Mouse (Mus musculus): Measurements from ENCODE around the gene Nfic. TPM values are rescaled to one million over a fixed set of nuclear protein-coding genes. Genes with fewer than 3 reads are reported as not detected.

Nfic gene
- polyA plus RNA-seq, 1 experiment from 2014 or later = 31.5 TPM

DNA sequence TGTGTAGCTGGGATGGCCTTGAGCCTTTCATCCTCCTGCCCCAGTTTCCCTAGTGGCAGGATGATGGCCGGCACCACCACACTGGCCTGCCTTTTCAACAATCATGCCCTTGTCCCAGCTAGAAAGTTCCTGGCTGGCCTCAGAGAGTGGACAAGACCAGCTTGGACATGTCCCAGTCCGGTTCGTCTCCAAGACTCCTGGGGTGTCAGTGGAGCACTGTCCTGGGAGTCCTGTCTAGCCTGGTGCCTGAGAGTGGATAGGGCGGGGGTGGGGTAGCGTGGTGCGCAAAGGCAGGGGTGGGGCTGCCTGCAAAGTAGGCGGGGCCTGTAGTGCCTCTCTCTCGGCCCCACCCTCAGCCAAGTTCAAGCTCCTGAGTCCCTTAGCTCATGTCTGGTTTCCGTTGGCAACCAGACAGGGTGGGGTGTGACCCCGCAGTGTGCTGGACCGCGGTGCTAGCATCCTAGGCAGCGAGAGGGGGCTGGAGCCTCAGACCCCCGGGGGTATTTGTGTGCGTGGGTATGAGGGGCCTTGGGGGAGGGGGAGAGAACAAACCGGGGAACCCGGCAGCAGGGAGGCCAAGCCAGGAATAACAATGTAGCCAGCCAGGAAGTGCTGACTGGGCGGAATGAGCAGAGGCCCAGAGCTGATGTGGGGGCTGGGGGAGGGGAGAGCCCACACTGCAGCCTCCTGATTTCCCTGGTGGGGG, 53.8 kb downstream of the Nfic start:
- H3K4me1 ChIP-seq = peaks cover 69% of the 10 kb centered on the region
- H3K36me3 ChIP-seq = peaks cover 35% of the 10 kb centered on the region
- peak overlapping the region; percentile 39 for H3K9ac ChIP-seq
- 0 out of 2 replicates have a peak overlapping the region, but pooled peaks have one; percentile 5 for H3K4me3 ChIP-seq
- 3% methylated on average over 18 of the region's 18 CpGs for WGBS
- peak overlapping the region; percentile 26 for H3K4me2 ChIP-seq (replicated peaks)
- no peaks in the 10 kb centered on the region for H3K9me3 ChIP-seq (replicated peaks)
- ATAC-seq (ENCODE audit: low FRiP score) = peak; percentile 76
- peak overlapping the region; percentile 94 for H3K27ac ChIP-seq
- H3K27me3 ChIP-seq = peaks cover 25% of the 10 kb centered on the region

- no peak overlapping the region for H3K9ac ChIP-seq
- 27% methylated on average over 10 of the region's 10 CpGs for WGBS
- H3K27me3 ChIP-seq = peaks cover 19% of the 10 kb centered on the region
- H3K27ac ChIP-seq = peak overlapping the region; percentile 94
- peaks cover 69% of the 10 kb centered on the region for H3K4me1 ChIP-seq
- no peaks in the 10 kb centered on the region for H3K9me3 ChIP-seq (replicated peaks)
- H3K4me3 ChIP-seq = no peak overlapping the region
- ATAC-seq (ENCODE audit: low FRiP score) = no peak
- peak overlapping the region; percentile 26; the same call in 1 of the 2 replicates for H3K4me2 ChIP-seq (replicated peaks)
- peaks cover 35% of the 10 kb centered on the region for H3K36me3 ChIP-seq
Observed at GRCm38 (mm10) chr10:81401205-81401520, 54.3 kb downstream of the Nfic start.

DNA sequence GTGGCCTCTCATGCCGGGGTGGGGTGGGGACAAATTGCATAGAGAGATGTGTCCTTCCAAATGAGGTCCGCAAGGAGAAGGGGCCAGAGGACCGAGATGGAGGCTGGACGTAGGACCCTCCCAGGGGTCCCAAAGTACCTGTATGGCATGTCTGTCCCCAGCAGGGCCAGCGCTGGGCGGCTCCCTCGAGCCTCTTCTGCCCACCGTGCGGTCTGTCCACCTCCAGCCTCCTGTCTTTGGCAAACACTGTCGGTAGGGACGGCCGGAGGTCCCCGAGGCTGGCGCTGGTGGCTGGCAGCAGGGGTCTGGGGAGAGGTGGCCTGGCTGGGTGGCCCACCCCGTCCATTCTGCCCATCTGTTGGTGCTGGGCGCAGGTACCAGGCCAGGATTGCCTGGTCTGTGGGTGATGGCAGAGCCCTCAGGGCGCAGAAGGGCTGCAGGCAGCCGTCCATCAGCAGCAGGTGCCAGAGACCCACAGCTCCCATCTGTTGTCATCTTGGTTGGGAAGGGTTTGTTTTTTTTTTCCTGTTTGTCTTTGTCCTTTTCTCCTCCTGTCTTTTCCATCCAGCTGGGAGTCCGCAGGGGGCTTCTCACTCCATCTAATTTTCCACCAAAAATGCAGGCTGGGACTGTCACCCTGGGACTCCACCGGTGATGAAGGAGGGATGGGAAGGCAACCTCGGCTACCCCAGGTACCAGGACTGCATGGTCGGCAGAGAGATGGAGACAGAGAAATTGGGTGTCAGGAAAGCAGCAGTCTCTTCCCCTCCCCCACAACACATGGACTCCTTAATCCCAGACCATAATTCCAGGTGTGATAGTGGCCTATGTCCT, 54.8 kb downstream of the Nfic start:
- peak overlapping the region; percentile 26 for H3K4me2 ChIP-seq (replicated peaks)
- peak overlapping the region; percentile 38 for H3K9ac ChIP-seq
- H3K9me3 ChIP-seq (replicated peaks) = no peaks in the 10 kb centered on the region
- peak overlapping the region; percentile 94 for H3K27ac ChIP-seq
- no peak for ATAC-seq (ENCODE audit: low FRiP score)
- WGBS = 44% methylated on average over 22 of the region's 22 CpGs
- H3K36me3 ChIP-seq = peaks cover 30% of the 10 kb centered on the region
- peaks cover 15% of the 10 kb centered on the region for H3K27me3 ChIP-seq
- H3K4me3 ChIP-seq = no peak overlapping the region
- H3K4me1 ChIP-seq = peaks cover 69% of the 10 kb centered on the region

DNA sequence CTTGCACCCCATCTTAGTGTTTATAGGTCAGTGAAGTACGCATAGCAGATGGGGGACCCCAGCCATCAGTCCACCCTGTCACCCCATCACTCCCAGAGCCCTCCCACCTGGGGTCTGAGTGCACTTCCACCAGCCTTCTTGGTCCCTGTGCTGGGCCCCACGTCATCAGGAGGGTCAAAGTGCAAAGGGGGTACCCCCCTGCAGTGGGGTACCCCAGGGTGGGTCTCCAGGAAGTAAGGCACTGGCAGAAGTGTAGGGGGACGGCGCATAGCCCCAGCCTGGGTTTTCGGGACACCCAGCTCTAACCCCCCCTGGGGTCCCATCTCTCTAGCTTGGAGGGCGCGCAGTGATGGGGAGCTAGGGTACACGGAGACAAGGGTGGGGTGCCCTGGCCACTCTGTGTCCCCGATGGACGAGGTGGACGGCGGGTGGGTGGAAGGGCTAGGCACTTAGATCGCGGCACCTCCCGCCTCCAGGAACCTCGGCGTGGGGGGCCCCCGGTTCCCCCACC, 55.6 kb downstream of the Nfic start:
- peaks cover 23% of the 10 kb centered on the region for H3K36me3 ChIP-seq
- peak overlapping the region; percentile 18; the same call in 1 of the 2 replicates for H3K9ac ChIP-seq
- ATAC-seq (ENCODE audit: low FRiP score) = no peak
- no peaks in the 10 kb centered on the region for H3K9me3 ChIP-seq (replicated peaks)
- H3K4me2 ChIP-seq (replicated peaks) = peak overlapping the region; percentile 26
- peaks cover 13% of the 10 kb centered on the region for H3K27me3 ChIP-seq
- WGBS = 69% methylated on average over 18 of the region's 18 CpGs
- no peak overlapping the region for H3K27ac ChIP-seq
- peaks cover 69% of the 10 kb centered on the region for H3K4me1 ChIP-seq
- H3K4me3 ChIP-seq = no peak overlapping the region

- H3K4me1 ChIP-seq = peaks cover 69% of the 10 kb centered on the region
- no peak overlapping the region for H3K9ac ChIP-seq
- no peak overlapping the region for H3K4me3 ChIP-seq
- H3K27ac ChIP-seq = no peak overlapping the region
- peaks cover 8% of the 10 kb centered on the region for H3K27me3 ChIP-seq
- ATAC-seq (ENCODE audit: low FRiP score) = no peak
- H3K36me3 ChIP-seq = peaks cover 18% of the 10 kb centered on the region
- H3K9me3 ChIP-seq (replicated peaks) = no peaks in the 10 kb centered on the region
- no peak overlapping the region for H3K4me2 ChIP-seq (replicated peaks)
- 68% methylated on average over 5 of the region's 5 CpGs for WGBS
Observed at GRCm38 (mm10) chr10:81399296-81399695, 56.1 kb downstream of the Nfic start.

DNA sequence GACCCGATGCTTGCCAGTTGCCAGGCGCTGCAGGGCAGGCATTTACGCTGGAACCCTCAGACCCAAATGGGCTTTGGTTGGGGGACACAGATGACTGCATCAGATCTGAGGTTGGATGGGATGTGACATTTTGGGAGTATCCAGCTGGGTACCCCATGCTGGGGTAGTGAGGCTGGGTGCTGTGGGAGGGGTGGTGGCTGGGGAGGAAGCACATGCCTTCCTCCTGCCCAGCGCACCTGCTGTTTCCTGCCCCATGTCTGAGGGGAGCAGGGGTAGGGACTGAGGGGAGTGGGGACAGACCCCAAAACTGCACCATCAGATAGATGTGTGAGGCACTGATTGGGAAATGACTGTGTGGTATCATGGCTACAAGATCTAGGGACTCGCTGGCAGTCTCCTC, 58.7 kb downstream of the Nfic start:
- 45% methylated on average over 5 of the region's 5 CpGs for WGBS
- Histone ChIP-seq H3K27me3 (peaks cover 8% of the 10 kb centered on the region; the same call in 1 of the 2 replicates), H3K27ac (peak overlapping the region; percentile 30; the same call in 1 of the 2 replicates), H3K4me3 (no peak overlapping the region), H3K4me1 (peaks cover 62% of the 10 kb centered on the region), H3K36me3 (peaks cover 16% of the 10 kb centered on the region; the same call in 1 of the 2 replicates), H3K9ac (peak overlapping the region; percentile 45; the same call in 1 of the 2 replicates), H3K4me2 (replicated peaks) (no peak overlapping the region), H3K9me3 (replicated peaks) (no peaks in the 10 kb centered on the region)
- no peak for ATAC-seq (ENCODE audit: low FRiP score)

DNA sequence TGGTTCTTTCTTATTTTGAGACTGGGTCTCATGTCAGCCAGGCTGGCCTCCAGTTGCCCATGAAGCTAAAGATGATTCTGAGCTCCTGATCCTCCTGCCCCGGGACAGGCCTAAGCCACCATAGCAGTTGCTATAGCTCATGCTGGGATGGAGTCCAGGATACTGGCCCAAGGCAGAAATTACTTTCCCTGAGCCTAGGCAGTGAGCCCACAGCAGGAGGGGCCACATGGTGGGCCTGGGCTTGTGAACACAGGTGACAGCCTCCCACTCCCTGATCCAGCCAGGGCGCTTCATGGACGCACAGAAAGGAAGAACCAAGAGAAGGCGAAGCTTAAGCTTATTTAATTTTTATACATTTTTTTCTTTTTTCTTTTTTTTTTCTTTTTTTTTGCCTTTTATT, 59.6 kb downstream of the Nfic start:
- no peak overlapping the region for H3K9ac ChIP-seq
- ATAC-seq (ENCODE audit: low FRiP score) = no peak
- H3K4me1 ChIP-seq = peaks cover 53% of the 10 kb centered on the region
- H3K9me3 ChIP-seq (replicated peaks) = no peaks in the 10 kb centered on the region
- no peak overlapping the region for H3K27ac ChIP-seq
- H3K4me2 ChIP-seq (replicated peaks) = no peak overlapping the region
- peaks cover 20% of the 10 kb centered on the region; the same call in 1 of the 2 replicates for H3K36me3 ChIP-seq
- 81% methylated on average over 4 of the region's 4 CpGs for WGBS
- peaks cover 8% of the 10 kb centered on the region; the same call in 1 of the 2 replicates for H3K27me3 ChIP-seq
- H3K4me3 ChIP-seq = no peak overlapping the region

- no peaks in the 10 kb centered on the region for H3K9me3 ChIP-seq (replicated peaks)
- H3K27ac ChIP-seq = no peak overlapping the region
- 15% methylated on average over 5 of the region's 5 CpGs for WGBS
- H3K27me3 ChIP-seq = peaks cover 8% of the 10 kb centered on the region; the same call in 1 of the 2 replicates
- H3K4me2 ChIP-seq (replicated peaks) = no peak overlapping the region
- no peak for ATAC-seq (ENCODE audit: low FRiP score)
- H3K4me1 ChIP-seq = peaks cover 46% of the 10 kb centered on the region
- H3K36me3 ChIP-seq = peaks cover 15% of the 10 kb centered on the region; the same call in 1 of the 2 replicates
- H3K9ac ChIP-seq = 0 out of 2 replicates have a peak overlapping the region, but pooled peaks have one; percentile 5
- H3K4me3 ChIP-seq = no peak overlapping the region
Observed at GRCm38 (mm10) chr10:81395127-81395526, 60.3 kb downstream of the Nfic start.

DNA sequence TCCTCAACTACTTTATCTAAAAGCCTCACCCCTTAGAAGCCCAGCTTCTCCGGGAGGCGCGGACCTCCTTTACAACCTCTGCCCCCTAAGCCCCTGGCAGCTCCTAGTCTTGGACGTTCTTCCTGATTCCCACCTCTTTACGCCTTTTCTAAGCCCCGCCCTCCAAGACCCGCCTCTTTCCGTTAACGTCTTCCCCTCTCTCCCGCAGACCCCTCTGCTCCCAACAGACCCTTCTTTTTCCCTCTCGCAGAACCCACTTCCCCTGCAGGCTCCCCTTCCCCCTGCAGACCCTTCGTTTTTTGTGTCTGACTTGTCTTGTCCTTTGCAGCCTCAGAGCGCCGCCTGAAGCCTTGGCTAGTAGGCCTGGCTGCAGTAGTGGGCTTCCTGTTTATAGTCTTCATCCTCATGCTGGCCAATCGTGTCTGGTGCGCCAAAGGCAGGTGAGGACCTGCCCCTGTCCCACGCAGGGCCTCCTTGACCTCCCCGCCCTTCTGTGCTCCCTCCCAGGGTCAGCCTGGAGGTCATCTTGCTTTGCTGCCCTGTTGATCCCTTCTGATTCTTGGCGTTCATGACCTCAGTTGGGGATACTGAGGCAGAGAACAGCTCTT, 61.9 kb downstream of the Nfic start:
- peaks cover 36% of the 10 kb centered on the region for H3K4me1 ChIP-seq
- H3K36me3 ChIP-seq = peaks cover 7% of the 10 kb centered on the region; the same call in 1 of the 2 replicates
- peak overlapping the region; percentile 40; the same call in 1 of the 2 replicates for H3K27ac ChIP-seq
- peak overlapping the region; percentile 51 for H3K9ac ChIP-seq
- H3K4me2 ChIP-seq (replicated peaks) = peak overlapping the region; percentile 46
- no peaks in the 10 kb centered on the region for H3K9me3 ChIP-seq (replicated peaks)
- peak overlapping the region; percentile 7; the same call in 1 of the 2 replicates for H3K4me3 ChIP-seq
- WGBS = 9% methylated on average over 19 of the region's 19 CpGs
- H3K27me3 ChIP-seq = 0 out of 2 replicates have a peak, but pooled peaks cover 5% of the 10 kb centered on the region
- no peak for ATAC-seq (ENCODE audit: low FRiP score)

DNA sequence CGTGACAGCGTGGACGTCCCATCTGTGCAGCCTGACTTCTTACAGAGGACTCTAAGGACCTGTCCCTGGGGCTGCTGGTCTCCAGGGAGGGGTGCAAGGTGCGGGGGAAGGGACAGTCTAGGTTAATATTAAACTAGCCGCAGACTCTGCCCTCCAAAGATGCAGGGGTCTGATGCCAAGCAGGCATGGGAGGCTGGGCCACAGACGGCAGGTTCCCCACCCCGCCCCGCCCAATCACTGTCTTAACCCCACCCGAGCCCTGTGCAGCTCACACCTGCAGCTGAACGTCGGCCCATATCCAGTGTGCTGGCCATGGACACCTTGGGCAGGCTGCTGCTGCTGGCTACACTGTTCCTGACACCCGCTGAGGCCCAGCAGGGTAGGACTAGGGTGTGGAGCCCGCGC, 62.7 kb downstream of the Nfic start, which contains the start of gene Smim24:
Smim24 (plus strand) TSS at position 271 of the 405 bp plus-strand sequence.
- Histone ChIP-seq H3K4me1 (peaks cover 33% of the 10 kb centered on the region), H3K4me3 (peak within 1 kb of the TSS; percentile 7; the same call in 1 of the 2 replicates), H3K27ac (peak within 1 kb of the TSS; percentile 40; the same call in 1 of the 2 replicates), H3K4me2 (replicated peaks) (peak within 1 kb of the TSS; percentile 46), H3K9ac (peak within 1 kb of the TSS; percentile 51), H3K36me3 (peaks cover 15% of the 10 kb centered on the region), H3K9me3 (replicated peaks) (no peaks in the 10 kb centered on the region), H3K27me3 (0 out of 2 replicates have a peak, but pooled peaks cover 5% of the 10 kb centered on the region)
- WGBS = 65% methylated on average over 14 of the region's 14 CpGs
- ATAC-seq (ENCODE audit: low FRiP score) = no peak

DNA sequence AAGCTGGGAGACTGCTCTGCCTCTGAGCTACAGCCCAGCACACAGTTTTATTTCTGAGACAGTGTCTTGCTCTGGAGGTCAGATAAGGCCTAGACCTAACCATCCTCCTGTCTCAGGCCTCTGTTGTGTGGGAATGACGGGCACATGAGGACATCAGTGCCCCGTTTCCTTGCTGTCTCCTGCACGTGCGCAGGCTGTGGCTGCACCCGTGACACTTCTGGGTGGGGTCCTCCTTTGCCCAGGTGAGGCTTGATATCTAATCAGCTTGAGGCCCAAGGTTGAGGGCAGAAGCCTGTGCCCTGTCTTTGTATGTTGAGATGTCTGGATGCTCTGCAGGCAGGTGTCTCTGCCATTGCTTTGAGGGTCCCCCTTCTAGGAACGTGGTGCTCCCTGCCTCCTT, 63.2 kb downstream of the Nfic start:
- ATAC-seq (ENCODE audit: low FRiP score) = no peak
- H3K4me2 ChIP-seq (replicated peaks) = no peak overlapping the region
- WGBS = 85% methylated on average over 6 of the region's 6 CpGs
- peaks cover 20% of the 10 kb centered on the region for H3K36me3 ChIP-seq
- no peak overlapping the region for H3K27ac ChIP-seq
- H3K27me3 ChIP-seq = 0 out of 2 replicates have a peak, but pooled peaks cover 1% of the 10 kb centered on the region
- no peaks in the 10 kb centered on the region for H3K9me3 ChIP-seq (replicated peaks)
- H3K4me1 ChIP-seq = peaks cover 29% of the 10 kb centered on the region
- no peak overlapping the region for H3K9ac ChIP-seq
- H3K4me3 ChIP-seq = no peak overlapping the region

GRCm38 (mm10) chr10:81390678-81390965, 64.8 kb downstream of the Nfic start:
- Histone ChIP-seq H3K9me3 (replicated peaks) (no peaks in the 10 kb centered on the region), H3K36me3 (peaks cover 36% of the 10 kb centered on the region), H3K27ac (no peak overlapping the region), H3K27me3 (no peaks in the 10 kb centered on the region), H3K4me3 (no peak overlapping the region), H3K4me1 (peaks cover 18% of the 10 kb centered on the region), H3K4me2 (replicated peaks) (no peak overlapping the region), H3K9ac (no peak overlapping the region)
- 89% methylated on average over 13 of the region's 13 CpGs for WGBS
- ATAC-seq (ENCODE audit: low FRiP score) = no peak
